19 mouse cellular contexts compared by ENCODE assay signal in genomic region chr2:166271373-166272189, GRCm38 (mm10).
DNase-seq lines count a peak whose midpoint lies in the region; ATAC-seq and TF ChIP-seq lines count a peak whose summit lies in the region.
"Had no signal": no experiment of that assay in that cellular context is flagged by ENCODE, and none has a peak within 500 bp of the region (broad histone marks: within the 10 kb centered on the region; RNA-seq: fewer than 3 reads in every experiment).

No protein-coding gene starts in this region.

- H3K4me1 ChIP-seq in hindbrain, embryonic 12.5 days: peaks cover 21% of the 10 kb centered on the region
- H3K4me1 ChIP-seq in midbrain, postnatal 0 days (ENCODE audit: insufficient read depth, low read length): peaks cover 3% of the 10 kb centered on the region; the same call in 1 of the 2 replicates

- no peak overlapping the region for H3K4me3 ChIP-seq in hindbrain, embryonic 12.5 days
- H3K4me3 ChIP-seq in midbrain, postnatal 0 days (ENCODE audit: low read depth, low read length): no peak overlapping the region
- H3K4me3 ChIP-seq: embryonic facial prominence, embryonic 15.5 days; heart, adult 2 months; stomach, embryonic 15.5 days had no signal

- 41% methylated on average over 11 of the region's 11 CpGs for WGBS in hindbrain, embryonic 12.5 days
- WGBS in midbrain, postnatal 0 days: 42% methylated on average over 11 of the region's 11 CpGs

- ATAC-seq in hindbrain, embryonic 12.5 days (ENCODE audit: low FRiP score): no peak
- ATAC-seq in midbrain, postnatal 0 days (ENCODE audit: low FRiP score): no peak

- TF ChIP-seq CTCF in midbrain, postnatal 0 days (IDR thresholded peaks at IDR 0.05): no peak

- H3K9ac ChIP-seq in hindbrain, embryonic 12.5 days: no peak overlapping the region
- no peak overlapping the region; the same call in 1 of the 2 replicates for H3K9ac ChIP-seq in midbrain, postnatal 0 days (replicated peaks; ENCODE audit: low read length, poor library complexity, severe bottlenecking)
- H3K9ac ChIP-seq: embryonic facial prominence, embryonic 15.5 days; lung, embryonic 14.5 days; stomach, embryonic 15.5 days had no signal

- 0 out of 2 replicates have a peak overlapping the region, but pooled peaks have one; percentile 64 for H3K27ac ChIP-seq in hindbrain, embryonic 12.5 days
- peak overlapping the region; percentile 47 for H3K27ac ChIP-seq in midbrain, postnatal 0 days (ENCODE audit: low read depth, low read length)
- H3K27ac ChIP-seq: embryonic facial prominence, embryonic 15.5 days; heart, adult 2 months; stomach, embryonic 15.5 days had no signal

- peaks cover 9% of the 10 kb centered on the region for H3K27me3 ChIP-seq in hindbrain, embryonic 12.5 days
- H3K27me3 ChIP-seq in midbrain, postnatal 0 days (ENCODE audit: insufficient read depth, low read length): no peaks in the 10 kb centered on the region
- H3K27me3 ChIP-seq: embryonic facial prominence, embryonic 15.5 days; stomach, embryonic 15.5 days had no signal

- no peak overlapping the region for H3K4me2 ChIP-seq in hindbrain, embryonic 12.5 days (replicated peaks)
- no peak overlapping the region for H3K4me2 ChIP-seq in midbrain, postnatal 0 days (ENCODE audit: low read depth, low read length, poor library complexity, severe bottlenecking)
- H3K4me2 ChIP-seq: embryonic facial prominence, embryonic 15.5 days; lung, embryonic 14.5 days; stomach, embryonic 15.5 days had no signal

- DNase-seq in embryo, embryonic 10 days (ENCODE audit: low spot score): peak; percentile 35
- no peak for DNase-seq in embryo, embryonic 10.5 days (ENCODE audit: low spot score)
- peak; percentile 21 for DNase-seq in retina, postnatal 1 day
- no peak for DNase-seq in retina, embryonic 14.5 days (ENCODE audit: low spot score)
- no peak for DNase-seq in midbrain, postnatal 0 days (ENCODE audit: low spot score)
- DNase-seq in cerebellum, postnatal 36 days: no peak
- DNase-seq in gastrocnemius, adult 18-20 months (ENCODE audit: low spot score): no peak
- DNase-seq: adrenal gland, adult 8-10 months; cerebellum, postnatal 14 days; heart, adult 2 months; heart, postnatal 10 days; kidney, adult 18-20 months; kidney, postnatal 36 days; liver; lung, embryonic 14.5 days; thymus, postnatal 36 days had no signal

- no peaks in the 10 kb centered on the region for H3K36me3 ChIP-seq in hindbrain, embryonic 12.5 days
- H3K36me3 ChIP-seq in midbrain, postnatal 0 days (ENCODE audit: insufficient read depth, low read length): no peaks in the 10 kb centered on the region
- H3K36me3 ChIP-seq: embryonic facial prominence, embryonic 15.5 days; stomach, embryonic 15.5 days had no signal

- no peaks in the 10 kb centered on the region for H3K9me3 ChIP-seq in hindbrain, embryonic 12.5 days (replicated peaks)
- no peaks in the 10 kb centered on the region for H3K9me3 ChIP-seq in midbrain, postnatal 0 days (ENCODE audit: low read length)
- H3K9me3 ChIP-seq: embryonic facial prominence, embryonic 15.5 days; stomach, embryonic 15.5 days had no signal

Comparison
In these comparisons a context has a peak if more than half of its experiments do, and no peak if none do; other contexts are left out.
1. DNase-seq: peak in embryo, embryonic 10 days (single experiment) and retina, postnatal 1 day (single experiment); none in embryo, embryonic 10.5 days (single experiment), retina, embryonic 14.5 days (single experiment), midbrain, postnatal 0 days (single experiment), cerebellum, postnatal 36 days (0 of 2) and gastrocnemius, adult 18-20 months (single experiment).